Mouse (Mus musculus): ENCODE data around the gene Kcng1. TPM values are rescaled to one million over a fixed set of nuclear protein-coding genes. Genes with fewer than 3 reads are reported as not detected.

The Kcng1 gene
- 1.7 TPM for polyA plus RNA-seq (2014; fragmentation: Illumina TruSeq; extraction: RNeasy Lipid Tissue Mini Kit (QIAGEN cat#74804))

DNA sequence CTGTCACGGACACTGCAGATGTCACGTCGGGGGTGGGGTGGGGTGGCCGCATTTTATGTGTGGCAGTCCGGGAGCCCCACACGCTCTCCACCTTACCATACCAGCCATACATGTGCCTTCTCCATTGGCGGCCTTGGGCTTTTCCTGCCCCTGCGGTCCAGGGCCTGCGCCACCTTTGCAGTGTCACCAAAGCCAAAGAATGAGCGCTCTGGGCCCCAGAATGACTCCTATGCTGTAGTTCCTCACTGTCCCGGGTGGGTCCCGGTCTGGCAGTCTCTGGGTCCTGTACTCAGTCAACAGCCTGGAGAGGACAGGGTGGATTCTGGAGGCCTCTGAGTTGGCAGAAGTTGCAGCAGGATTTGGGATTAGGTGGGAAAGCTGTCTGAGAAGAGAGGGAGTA, at the start of gene Kcng1:
TSS of gene Kcng1 (minus strand) at position 155 of the 400 bp plus-strand sequence.

DNA sequence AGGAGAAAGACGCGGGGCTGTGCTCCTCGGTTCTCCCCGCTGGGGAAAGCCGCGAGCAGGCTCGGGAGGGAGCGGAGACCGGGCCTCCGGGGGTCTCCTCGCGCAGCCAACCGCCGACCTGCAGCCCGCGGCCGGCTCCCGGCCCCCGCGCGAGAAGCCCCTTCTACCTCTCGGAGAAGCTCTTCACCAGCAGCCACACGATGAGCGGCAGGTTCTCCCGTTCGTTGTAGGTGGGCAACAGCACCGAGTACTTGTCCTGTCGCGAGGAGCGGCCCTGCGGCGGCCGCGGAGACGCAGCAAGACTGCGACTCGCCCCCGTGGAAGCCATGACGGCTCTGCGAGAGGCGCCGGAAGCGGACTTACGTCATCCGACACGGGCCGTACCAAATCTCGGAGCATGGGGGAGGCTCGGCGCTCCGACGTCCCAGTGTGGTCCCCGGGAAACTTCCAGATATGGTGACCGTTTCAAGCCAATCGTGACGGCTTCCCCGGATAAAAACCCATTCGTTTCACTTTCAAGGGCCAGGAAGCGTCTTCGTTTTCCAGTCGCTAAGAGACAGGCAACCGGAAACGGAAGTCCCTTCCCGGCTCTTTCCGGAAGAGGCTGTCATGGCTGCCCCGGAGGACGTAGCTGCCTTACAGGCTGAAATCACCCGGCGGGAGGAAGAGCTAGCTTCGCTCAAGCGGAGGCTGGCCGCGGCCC, 51.4 kb downstream of the Kcng1 start, which contains the start of the genes Gm20716, Dpm1 and Mocs3:
TSS of gene Gm20716 (minus strand) at position 339 of the 703 bp plus-strand sequence.
TSS of gene Dpm1 (minus strand) at position 566 of the 703 bp plus-strand sequence.
TSS of gene Mocs3 (plus strand) at position 597 of the 703 bp plus-strand sequence.

Other genes with a start within 250 kb of the Kcng1 start
- 4.5 TPM for gene Pard6b, start 200.7 kb downstream of the Kcng1 start, polyA plus RNA-seq (2014; fragmentation: Illumina TruSeq; extraction: RNeasy Lipid Tissue Mini Kit (QIAGEN cat#74804))
- gene Adnp, start 74.6 kb downstream of the Kcng1 start, polyA plus RNA-seq (2014; fragmentation: Illumina TruSeq; extraction: RNeasy Lipid Tissue Mini Kit (QIAGEN cat#74804)), result 51.3 TPM
- 179 TPM for gene Gm20716, start 51.4 kb downstream of the Kcng1 start, polyA plus RNA-seq (2014; fragmentation: Illumina TruSeq; extraction: RNeasy Lipid Tissue Mini Kit (QIAGEN cat#74804))
- gene Dpm1, start 51.1 kb downstream of the Kcng1 start, polyA plus RNA-seq (2014; fragmentation: Illumina TruSeq; extraction: RNeasy Lipid Tissue Mini Kit (QIAGEN cat#74804)), result 114 TPM
- 2.6 TPM for gene Mocs3, start 51.1 kb downstream of the Kcng1 start, polyA plus RNA-seq (2014; fragmentation: Illumina TruSeq; extraction: RNeasy Lipid Tissue Mini Kit (QIAGEN cat#74804))